Mouse (Mus musculus) MEL (cell line): ENCODE measurements at regions not wholly inside any gene's neighbourhood (a gene's known extent, or its start where the extent isn't known, plus 50 kb on each side); places are given as distances from the start of the nearest gene placed in this dataset.
"Not testable (repeated sequence)": the region's sequence is repeated elsewhere in the genome, so short reads cannot be mapped to it uniquely, and the experiment has no call there.

Experiments
- DNase-seq: peaks from one replicate; pipeline ENCODE4 v3.0.0; 2011; ENCODE audit warnings: low read depth, low spot score
- H3K27ac ChIP-seq: 2 replicates; pipeline ENCODE4 v1.5.1; 2012; ENCODE audit warnings: low read depth, mild to moderate bottlenecking, control low read depth, low read length, moderate library complexity; ENCODE audit not compliant: control insufficient read depth
- H3K27me3 ChIP-seq, 2 experiments: fragments of 150-350 bp in 1 of 2; sonication (generic) in 1 of 2; 2 replicates each; pipeline ENCODE4 v1.6.1; 2012; ENCODE audit warnings: low read length in 2 of 2, mild to moderate bottlenecking in 2 of 2, improper control_type of control experiment in 1 of 2, moderate library complexity in 1 of 2; ENCODE audit not compliant: insufficient read depth in 2 of 2, control insufficient read depth in 1 of 2
- H3K36me3 ChIP-seq, 2 experiments: 2 replicates each; pipeline ENCODE4 v1.6.1; 2012 to 2014; ENCODE audit warnings: low read length in 2 of 2, improper control_type of control experiment in 1 of 2, inconsistent platforms in 1 of 2, mild to moderate bottlenecking in 1 of 2; ENCODE audit not compliant: insufficient read depth in 2 of 2, control insufficient read depth in 1 of 2
- H3K4me1 ChIP-seq, 2 experiments: fragments of 150-350 bp in 1 of 2; sonication (generic) in 1 of 2; 2 replicates each; pipeline ENCODE4 v1.6.1; 2012; ENCODE audit warnings: low read length in 2 of 2, improper control_type of control experiment in 1 of 2, mild to moderate bottlenecking in 1 of 2; ENCODE audit not compliant: insufficient read depth in 2 of 2, control insufficient read depth in 1 of 2
- H3K4me3 ChIP-seq, 2 experiments: fragments of 150-350 bp in 1 of 2; sonication (generic) in 1 of 2; 2 replicates each; pipeline ENCODE4 v1.5.1; 2012; ENCODE audit warnings: low read depth in 2 of 2, low read length in 2 of 2, mild to moderate bottlenecking in 2 of 2, moderate library complexity in 2 of 2, control low read depth in 1 of 2, improper control_type of control experiment in 1 of 2; ENCODE audit not compliant: control insufficient read depth in 1 of 2, insufficient read depth in 1 of 2
- H3K79me2 ChIP-seq: 2 replicates; pipeline ENCODE4 v1.6.1; 2012; ENCODE audit warnings: mild to moderate bottlenecking, low read length, moderate library complexity; ENCODE audit not compliant: control insufficient read depth, poor library complexity, insufficient read depth
- H3K9ac ChIP-seq: 2 replicates; pipeline ENCODE4 v1.6.1; 2012; ENCODE audit warnings: low read depth, mild to moderate bottlenecking, control low read depth, low read length, moderate library complexity; ENCODE audit not compliant: control insufficient read depth, poor library complexity, severe bottlenecking
- H3K9me3 ChIP-seq: fragments of 150-350 bp; sonication (generic); replicated peaks from 2 replicates; pipeline ENCODE4 v1.6.1; 2012; ENCODE audit warnings: mild to moderate bottlenecking, low read length, improper control_type of control experiment, moderate library complexity; ENCODE audit not compliant: insufficient read depth
- CTCF ChIP-seq, 3 experiments: IDR thresholded peaks in 2 of 3; conservative IDR thresholded peaks in 1 of 3; 2 replicates each; pipeline ENCODE4 v1.5.1; 2011 to 2012; ENCODE audit warnings: low read length in 3 of 3, low read depth in 2 of 3, mild to moderate bottlenecking in 2 of 3, improper control_type of control experiment in 1 of 3, inconsistent platforms in 1 of 3, mixed read lengths in 1 of 3, moderate library complexity in 1 of 3; ENCODE audit not compliant: control insufficient read depth in 1 of 3, insufficient read depth in 1 of 3, poor library complexity in 1 of 3, severe bottlenecking in 1 of 3
- RAD21 ChIP-seq: IDR thresholded peaks from 2 replicates; pipeline ENCODE4 v1.6.1; 2011; ENCODE audit warnings: mild to moderate bottlenecking, low read depth, low read length, improper control_type of control experiment
- SMC3 ChIP-seq: IDR thresholded peaks from 2 replicates; pipeline ENCODE4 v1.6.1; 2011; ENCODE audit warnings: low read depth, low read length, improper control_type of control experiment

GRCm38 (mm10) chr12:20415397-20415796, 461.1 kb downstream of the Gm21863 start:
- not testable (repeated sequence) for H3K4me3 ChIP-seq, H3K27me3 ChIP-seq, H3K79me2 ChIP-seq, H3K27ac ChIP-seq, H3K4me1 ChIP-seq, H3K36me3 ChIP-seq, H3K9ac ChIP-seq, H3K9me3 ChIP-seq, DNase-seq

GRCm38 (mm10) chr12:20426359-20426758, 472.1 kb downstream of the Gm21863 start:
- H3K9ac ChIP-seq, DNase-seq, H3K9me3 ChIP-seq, H3K36me3 ChIP-seq, H3K4me3 ChIP-seq, H3K4me1 ChIP-seq, H3K27ac ChIP-seq, H3K27me3 ChIP-seq, H3K79me2 ChIP-seq: not testable (repeated sequence)

DNA sequence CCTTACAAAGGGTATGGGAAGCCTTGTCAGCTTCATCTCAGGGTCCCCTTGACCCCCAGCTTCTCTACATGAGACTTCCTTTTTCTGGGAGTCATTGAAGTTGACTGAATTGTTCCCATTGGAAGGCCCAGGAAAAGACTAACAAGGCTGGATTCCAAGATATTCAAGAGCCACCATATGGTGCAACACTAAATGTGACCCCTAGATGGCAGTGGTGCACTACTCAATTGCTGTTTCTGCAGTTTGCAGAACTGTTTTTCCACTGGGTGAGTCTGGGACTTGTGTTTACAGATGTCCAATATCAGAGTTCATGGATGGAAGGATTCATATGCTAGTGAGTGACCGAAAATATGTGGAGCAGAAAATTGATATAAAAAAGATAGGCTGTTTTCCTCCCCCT, 510.3 kb downstream of the Gm21863 start:
- not testable (repeated sequence) for H3K36me3 ChIP-seq, H3K9me3 ChIP-seq, H3K4me3 ChIP-seq, H3K4me1 ChIP-seq, H3K27ac ChIP-seq, DNase-seq, H3K79me2 ChIP-seq, H3K27me3 ChIP-seq, H3K9ac ChIP-seq
- peak; percentile 14; the same call in 1 of the 2 replicates for TF ChIP-seq SMC3
- peak in 2 of 3 experiments; percentile 8 to 12; a peak in 1 of 6 replicates for TF ChIP-seq CTCF (IDR thresholded peaks at IDR 0.05 in 2 of 3, conservative IDR thresholded peaks at IDR 0.05 in 1 of 3; ENCODE audit: control insufficient read depth in 1 of 3, insufficient read depth in 1 of 3, low read depth in 2 of 3, low read length in 3 of 3, poor library complexity in 1 of 3, severe bottlenecking in 1 of 3)
- peak; percentile 16 for TF ChIP-seq RAD21
